ENCODE assay signal across 21 mouse cellular contexts in the genomic region with DNA sequence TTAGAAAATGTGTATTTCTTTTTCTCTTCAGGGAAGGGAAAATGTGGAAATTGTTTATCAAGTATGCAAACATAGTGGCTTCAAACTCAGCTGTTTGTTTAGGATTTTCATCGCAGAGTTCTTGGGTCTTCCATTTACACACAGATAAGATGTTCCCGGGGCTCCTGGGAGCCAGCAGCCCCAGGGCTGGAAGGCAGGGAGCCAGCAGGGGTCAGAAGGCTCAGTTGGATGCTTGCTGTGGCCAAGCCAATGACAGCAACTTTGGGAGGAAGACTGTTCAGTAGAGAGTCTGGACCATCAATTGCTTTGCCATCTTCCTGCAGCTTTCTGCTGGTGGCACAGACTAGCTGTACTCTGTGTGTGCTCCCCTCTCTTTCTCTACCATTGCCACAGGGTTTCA.
DNase-seq lines count a peak whose midpoint lies in the region; ATAC-seq and TF ChIP-seq lines count a peak whose summit lies in the region.
"Had no signal": no experiment of that assay in that cellular context is flagged by ENCODE, and none has a peak within 500 bp of the region (broad histone marks: within the 10 kb centered on the region; RNA-seq: fewer than 3 reads in every experiment).

No protein-coding gene starts in this region.

- DNase-seq in heart, postnatal 10 days, result peak; percentile 33 to 52
- no peak for DNase-seq in heart, adult 9 months (ENCODE audit: low spot score in 2 of 2)
- DNase-seq in 3T3-L1 (ENCODE audit: low read depth, low spot score) (peak; percentile 56), NIH3T3 (ENCODE audit: low read depth) (peak; percentile 90)
- no peak for DNase-seq in cerebellum, adult 11-12 months
- no peak for DNase-seq in stomach, postnatal 0 days (ENCODE audit: low spot score)
- DNase-seq: kidney, adult 9 months; kidney, postnatal 14 days; liver; right cerebral cortex, adult 18-20 months; thymus, adult 2 months; thymus, postnatal 4 days had no signal

- no peak overlapping the region for H3K9ac ChIP-seq in intestine, embryonic 15.5 days
- no peak overlapping the region for H3K9ac ChIP-seq in stomach, postnatal 0 days (ENCODE audit: low read length)
- H3K9ac ChIP-seq: hindbrain, embryonic 14.5 days had no signal

- no peaks in the 10 kb centered on the region for H3K9me3 ChIP-seq in intestine, embryonic 15.5 days
- no peaks in the 10 kb centered on the region for H3K9me3 ChIP-seq in stomach, postnatal 0 days (ENCODE audit: control insufficient read depth, low read length)
- H3K9me3 ChIP-seq: embryonic facial prominence, embryonic 10.5 days; forebrain, embryonic 10.5 days; limb, embryonic 10.5 days; midbrain, embryonic 10.5 days had no signal

- no peak overlapping the region for H3K4me2 ChIP-seq in intestine, embryonic 15.5 days (replicated peaks)
- no peak overlapping the region for H3K4me2 ChIP-seq in stomach, postnatal 0 days (replicated peaks; ENCODE audit: low read depth)
- H3K4me2 ChIP-seq: hindbrain, embryonic 14.5 days had no signal

- no peaks in the 10 kb centered on the region for H3K36me3 ChIP-seq in intestine, embryonic 15.5 days
- no peaks in the 10 kb centered on the region for H3K36me3 ChIP-seq in stomach, postnatal 0 days (ENCODE audit: control insufficient read depth, insufficient read depth, low read length)
- H3K36me3 ChIP-seq: embryonic facial prominence, embryonic 10.5 days; forebrain, embryonic 10.5 days; limb, embryonic 10.5 days; midbrain, embryonic 10.5 days had no signal

- H3K27me3 ChIP-seq in intestine, embryonic 15.5 days (replicated peaks), result no peaks in the 10 kb centered on the region
- H3K27me3 ChIP-seq in stomach, postnatal 0 days (ENCODE audit: control insufficient read depth, insufficient read depth, low read length), result no peaks in the 10 kb centered on the region

- ATAC-seq in intestine, embryonic 15.5 days, result no peak
- ATAC-seq in stomach, postnatal 0 days (ENCODE audit: low FRiP score, low TSS enrichment), result no peak
- ATAC-seq: inflammation-experienced regulatory T-cells, adult 6 months; midbrain, embryonic 16.5 days had no signal

- peak overlapping the region; percentile 19; the same call in 1 of the 2 replicates for H3K27ac ChIP-seq in intestine, embryonic 15.5 days
- H3K27ac ChIP-seq in stomach, postnatal 0 days (replicated peaks), result no peak overlapping the region
- H3K27ac ChIP-seq: forebrain, embryonic 10.5 days; hindbrain, embryonic 14.5 days; limb, embryonic 10.5 days; macrophage; midbrain, embryonic 10.5 days had no signal

- 22% methylated on average over 2 of the region's 2 CpGs for WGBS in intestine, embryonic 15.5 days
- 16% methylated on average over 2 of the region's 2 CpGs for WGBS in stomach, postnatal 0 days

- no peak overlapping the region for H3K4me3 ChIP-seq in intestine, embryonic 15.5 days (replicated peaks)
- no peak overlapping the region for H3K4me3 ChIP-seq in stomach, postnatal 0 days (ENCODE audit: low read depth, low read length)
- H3K4me3 ChIP-seq: embryonic facial prominence, embryonic 10.5 days; forebrain, embryonic 10.5 days; limb, embryonic 10.5 days; midbrain, embryonic 10.5 days had no signal

- no peak for TF ChIP-seq CTCF in stomach, postnatal 0 days (IDR thresholded peaks at IDR 0.05; ENCODE audit: low read depth)

- no peak for TF ChIP-seq EP300 in stomach, postnatal 0 days (optimal IDR thresholded peaks at IDR 0.05)

- H3K4me1 ChIP-seq in intestine, embryonic 15.5 days (replicated peaks), result peaks cover 10% of the 10 kb centered on the region
- H3K4me1 ChIP-seq in stomach, postnatal 0 days (replicated peaks; ENCODE audit: control insufficient read depth, insufficient read depth), result peaks cover 5% of the 10 kb centered on the region; the same call in 1 of the 2 replicates

- intact Hi-C loops in heart, postnatal 10 days (cut with DNase I), result no loop called here

Comparison
In these comparisons a context has a peak if more than half of its experiments do, and no peak if none do; other contexts are left out.
1. DNase-seq: peak in heart, postnatal 10 days (2 of 2), 3T3-L1 (single experiment) and NIH3T3 (single experiment); none in heart, adult 9 months (0 of 2), cerebellum, adult 11-12 months (single experiment) and stomach, postnatal 0 days (single experiment).